Mouse (Mus musculus): ENCODE measurements around the gene Adamts16. TPM values are rescaled to one million over a fixed set of nuclear protein-coding genes. Genes with fewer than 3 reads are reported as not detected.
"Not testable (repeated sequence)": the region's sequence is repeated elsewhere in the genome, so short reads cannot be mapped to it uniquely, and the experiment has no call there.

The Adamts16 gene
- 1.8 and 2.3 TPM in 2 replicates for polyA plus RNA-seq (2014; fragmentation: Nextera tagmentation; extraction: Ambion mirVana)

- peaks cover 23% of the 10 kb centered on the region for H3K27me3 ChIP-seq (ENCODE audit: control insufficient read depth, insufficient read depth, low read length)
- ATAC-seq (ENCODE audit: insufficient read depth, low FRiP score, low TSS enrichment): 0 out of 2 replicates have a peak, but pooled peaks have one; percentile 27
- H3K27ac ChIP-seq (ENCODE audit: low read depth, low read length): no peak within 1 kb of the TSS
- no peaks in the 10 kb centered on the region for H3K9me3 ChIP-seq (ENCODE audit: control insufficient read depth, low read length)
- H3K36me3 ChIP-seq (ENCODE audit: control insufficient read depth, insufficient read depth, low read length): no peaks in the 10 kb centered on the region
- DNase-seq (ENCODE audit: low spot score): no peak
- peak within 1 kb of the TSS; percentile 54 for H3K4me2 ChIP-seq (ENCODE audit: low read depth)
- WGBS: 2% methylated on average over 18 of the region's 18 CpGs
- H3K9ac ChIP-seq (ENCODE audit: low read length): 0 out of 2 replicates have a peak within 1 kb of the TSS, but pooled peaks have one; percentile 36
- peak within 1 kb of the TSS; percentile 23 for H3K4me3 ChIP-seq (ENCODE audit: low read depth, low read length)
- 0 out of 2 replicates have a peak, but pooled peaks cover 2% of the 10 kb centered on the region for H3K4me1 ChIP-seq (ENCODE audit: control insufficient read depth, insufficient read depth, low read length)
Observed at GRCm38 (mm10) chr13:70841421-70841904, at the start of gene Adamts16. Adamts16 (minus strand) TSS chr13:70841811.

- Histone ChIP-seq H3K4me3 (ENCODE audit: low read depth, low read length) (no peak overlapping the region), H3K4me2 (ENCODE audit: low read depth) (no peak overlapping the region), H3K9ac (ENCODE audit: low read length) (no peak overlapping the region), H3K27me3 (ENCODE audit: control insufficient read depth, insufficient read depth, low read length) (no peaks in the 10 kb centered on the region), H3K27ac (ENCODE audit: low read depth, low read length) (no peak overlapping the region), H3K4me1 (ENCODE audit: control insufficient read depth, insufficient read depth, low read length) (no peaks in the 10 kb centered on the region), H3K9me3 (ENCODE audit: control insufficient read depth, low read length) (no peaks in the 10 kb centered on the region), H3K36me3 (ENCODE audit: control insufficient read depth, insufficient read depth, low read length) (no peaks in the 10 kb centered on the region)
- DNase-seq (ENCODE audit: low spot score) (no peak), ATAC-seq (ENCODE audit: insufficient read depth, low FRiP score, low TSS enrichment) (no peak)
- WGBS: 90% methylated on average over 1 of the region's 1 CpGs
Observed at GRCm38 (mm10) chr13:70887136-70887535, 45.5 kb upstream of the Adamts16 start.

GRCm38 (mm10) chr13:70885006-70885405, 43.4 kb upstream of the Adamts16 start:
- DNase-seq (ENCODE audit: low spot score) (no peak), ATAC-seq (ENCODE audit: insufficient read depth, low FRiP score, low TSS enrichment) (no peak)
- WGBS: 92% methylated on average over 2 of the region's 2 CpGs
- Histone ChIP-seq H3K4me3 (ENCODE audit: low read depth, low read length) (no peak overlapping the region), H3K27ac (ENCODE audit: low read depth, low read length) (no peak overlapping the region), H3K36me3 (ENCODE audit: control insufficient read depth, insufficient read depth, low read length) (no peaks in the 10 kb centered on the region), H3K27me3 (ENCODE audit: control insufficient read depth, insufficient read depth, low read length) (no peaks in the 10 kb centered on the region), H3K9ac (ENCODE audit: low read length) (no peak overlapping the region), H3K9me3 (ENCODE audit: control insufficient read depth, low read length) (no peaks in the 10 kb centered on the region), H3K4me1 (ENCODE audit: control insufficient read depth, insufficient read depth, low read length) (no peaks in the 10 kb centered on the region), H3K4me2 (ENCODE audit: low read depth) (no peak overlapping the region)

DNA sequence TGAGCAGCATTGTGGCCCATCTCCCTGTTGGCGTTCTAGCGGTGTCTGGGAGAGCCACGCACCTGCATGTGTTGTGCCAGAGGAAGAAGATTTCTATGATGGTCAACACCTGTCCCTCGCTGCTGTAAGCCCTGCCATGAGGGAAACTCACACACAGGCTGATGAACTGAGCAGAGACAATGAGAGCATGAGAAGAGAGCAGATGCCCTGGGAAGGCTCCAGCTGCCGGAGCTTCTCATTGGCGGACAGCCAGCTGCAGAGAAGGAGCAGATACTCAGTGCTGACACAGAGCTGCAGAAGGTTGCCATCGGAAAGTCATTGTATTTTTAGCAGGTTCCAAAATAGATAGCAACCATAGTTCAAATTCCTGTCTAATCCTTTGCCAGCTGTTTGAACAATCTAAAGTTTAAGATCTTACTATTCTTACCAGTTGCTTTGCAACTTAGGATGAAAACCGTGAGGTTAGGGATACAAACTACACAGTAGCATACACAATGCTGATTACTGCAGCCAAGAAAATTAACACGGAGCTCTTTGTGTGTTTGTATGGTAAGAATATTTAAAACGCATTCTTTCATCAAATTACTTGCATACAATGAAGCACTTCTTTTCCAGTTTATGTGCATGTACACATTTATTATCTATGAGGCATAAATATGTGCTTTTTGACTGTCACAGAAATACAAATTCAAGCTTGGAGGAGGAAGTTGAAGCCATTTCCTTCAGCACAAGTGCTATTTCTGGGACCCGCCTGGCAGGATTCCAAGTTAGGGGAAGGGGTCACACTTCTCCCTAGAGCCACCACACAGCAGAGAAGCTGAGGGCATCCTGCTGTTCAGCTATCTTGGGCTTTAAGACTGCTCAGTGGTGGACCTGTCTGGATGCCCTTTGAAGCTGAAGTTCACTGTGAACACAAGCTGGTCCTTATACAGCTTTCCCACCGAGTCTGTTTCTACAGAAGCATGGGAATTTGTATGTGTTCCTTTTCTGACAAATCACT, 42.6 kb upstream of the Adamts16 start:
- DNase-seq (ENCODE audit: low spot score): peak; percentile 21

DNA sequence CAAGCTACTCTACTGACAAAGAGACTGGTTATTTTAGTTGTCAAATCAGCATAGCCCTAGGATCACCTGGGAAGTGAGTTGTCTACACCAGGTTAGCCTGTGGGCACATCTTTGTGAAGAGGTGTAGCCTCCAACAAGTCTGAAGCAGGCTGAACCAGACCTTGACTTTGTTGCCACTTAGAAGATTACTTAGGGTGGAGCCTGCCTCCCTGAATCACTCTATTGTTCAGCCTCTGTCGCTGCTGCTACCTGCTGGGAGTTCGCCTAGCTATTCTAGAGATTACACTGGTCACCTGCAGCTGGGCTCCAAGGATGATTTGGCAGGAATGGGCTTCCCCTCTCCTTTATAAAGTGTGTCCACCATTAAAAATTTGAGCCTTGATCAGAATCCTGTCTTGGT, 38.4 kb upstream of the Adamts16 start:
- 41% methylated on average over 2 of the region's 2 CpGs for WGBS
- H3K4me1 ChIP-seq (ENCODE audit: control insufficient read depth, insufficient read depth, low read length); ATAC-seq (ENCODE audit: insufficient read depth, low FRiP score, low TSS enrichment); H3K27ac ChIP-seq (ENCODE audit: low read depth, low read length); H3K36me3 ChIP-seq (ENCODE audit: control insufficient read depth, insufficient read depth, low read length); H3K27me3 ChIP-seq (ENCODE audit: control insufficient read depth, insufficient read depth, low read length); H3K9ac ChIP-seq (ENCODE audit: low read length); H3K4me3 ChIP-seq (ENCODE audit: low read depth, low read length); H3K4me2 ChIP-seq (ENCODE audit: low read depth); H3K9me3 ChIP-seq (ENCODE audit: control insufficient read depth, low read length); DNase-seq (ENCODE audit: low spot score): not testable (repeated sequence)

More for the DNA sequence above, 42.6 kb upstream of the Adamts16 start:
- WGBS: 81% methylated on average over 12 of the region's 12 CpGs
- Histone ChIP-seq H3K4me3 (ENCODE audit: low read depth, low read length) (no peak overlapping the region), H3K4me1 (ENCODE audit: control insufficient read depth, insufficient read depth, low read length) (no peaks in the 10 kb centered on the region), H3K9me3 (ENCODE audit: control insufficient read depth, low read length) (no peaks in the 10 kb centered on the region), H3K9ac (ENCODE audit: low read length) (no peak overlapping the region), H3K27ac (ENCODE audit: low read depth, low read length) (no peak overlapping the region), H3K4me2 (ENCODE audit: low read depth) (no peak overlapping the region), H3K36me3 (ENCODE audit: control insufficient read depth, insufficient read depth, low read length) (no peaks in the 10 kb centered on the region), H3K27me3 (ENCODE audit: control insufficient read depth, insufficient read depth, low read length) (no peaks in the 10 kb centered on the region)
- ATAC-seq (ENCODE audit: insufficient read depth, low FRiP score, low TSS enrichment): no peak

GRCm38 (mm10) chr13:70877550-70877913, 35.9 kb upstream of the Adamts16 start:
- Histone ChIP-seq H3K27ac (ENCODE audit: low read depth, low read length) (no peak overlapping the region), H3K4me3 (ENCODE audit: low read depth, low read length) (no peak overlapping the region), H3K27me3 (ENCODE audit: control insufficient read depth, insufficient read depth, low read length) (no peaks in the 10 kb centered on the region), H3K4me2 (ENCODE audit: low read depth) (no peak overlapping the region), H3K4me1 (ENCODE audit: control insufficient read depth, insufficient read depth, low read length) (no peaks in the 10 kb centered on the region), H3K9me3 (ENCODE audit: control insufficient read depth, low read length) (no peaks in the 10 kb centered on the region), H3K9ac (ENCODE audit: low read length) (no peak overlapping the region), H3K36me3 (ENCODE audit: control insufficient read depth, insufficient read depth, low read length) (no peaks in the 10 kb centered on the region)
- no peak for DNase-seq (ENCODE audit: low spot score)
- ATAC-seq (ENCODE audit: insufficient read depth, low FRiP score, low TSS enrichment): no peak
- WGBS: 94% methylated on average over 1 of the region's 1 CpGs

GRCm38 (mm10) chr13:70876648-70877549, 35.3 kb upstream of the Adamts16 start:
- 81% methylated on average over 10 of the region's 10 CpGs for WGBS
- Histone ChIP-seq H3K9ac (ENCODE audit: low read length) (no peak overlapping the region), H3K9me3 (ENCODE audit: control insufficient read depth, low read length) (no peaks in the 10 kb centered on the region), H3K4me3 (ENCODE audit: low read depth, low read length) (no peak overlapping the region), H3K36me3 (ENCODE audit: control insufficient read depth, insufficient read depth, low read length) (no peaks in the 10 kb centered on the region), H3K27me3 (ENCODE audit: control insufficient read depth, insufficient read depth, low read length) (no peaks in the 10 kb centered on the region), H3K4me1 (ENCODE audit: control insufficient read depth, insufficient read depth, low read length) (no peaks in the 10 kb centered on the region), H3K4me2 (ENCODE audit: low read depth) (no peak overlapping the region), H3K27ac (ENCODE audit: low read depth, low read length) (no peak overlapping the region)
- ATAC-seq (ENCODE audit: insufficient read depth, low FRiP score, low TSS enrichment) (no peak), DNase-seq (ENCODE audit: low spot score) (no peak)

DNA sequence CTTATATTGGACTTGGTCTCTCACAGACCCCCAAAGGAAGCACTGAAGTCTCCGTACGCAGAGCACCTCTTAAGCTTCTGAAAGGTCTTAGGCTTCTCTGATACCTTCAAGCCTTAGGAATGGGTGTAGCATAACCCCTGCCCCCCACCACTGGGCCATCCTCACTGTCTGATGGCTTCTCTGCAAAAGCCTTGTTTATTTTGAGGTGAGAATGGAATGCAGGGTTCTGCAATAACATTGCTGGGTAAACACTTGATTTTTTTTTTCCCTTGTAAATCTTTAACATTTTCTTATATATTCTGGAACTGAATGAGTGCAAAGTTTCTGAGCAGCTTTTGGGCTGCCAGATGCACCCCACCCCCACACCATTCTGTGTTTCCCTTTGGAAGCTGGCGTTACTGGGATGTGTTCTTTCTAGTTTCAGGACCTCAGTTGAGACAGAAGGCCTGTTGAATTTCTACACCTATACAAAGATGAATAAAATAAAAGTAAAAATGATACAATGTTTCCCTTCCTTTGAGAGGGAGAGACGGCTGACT, 33.9 kb upstream of the Adamts16 start:
- Histone ChIP-seq H3K27ac (ENCODE audit: low read depth, low read length) (no peak overlapping the region), H3K4me3 (ENCODE audit: low read depth, low read length) (no peak overlapping the region), H3K4me1 (ENCODE audit: control insufficient read depth, insufficient read depth, low read length) (no peaks in the 10 kb centered on the region), H3K27me3 (ENCODE audit: control insufficient read depth, insufficient read depth, low read length) (no peaks in the 10 kb centered on the region), H3K4me2 (ENCODE audit: low read depth) (no peak overlapping the region), H3K9ac (ENCODE audit: low read length) (no peak overlapping the region), H3K9me3 (ENCODE audit: control insufficient read depth, low read length) (no peaks in the 10 kb centered on the region), H3K36me3 (ENCODE audit: control insufficient read depth, insufficient read depth, low read length) (no peaks in the 10 kb centered on the region)
- 84% methylated on average over 4 of the region's 4 CpGs for WGBS
- ATAC-seq (ENCODE audit: insufficient read depth, low FRiP score, low TSS enrichment) (no peak), DNase-seq (ENCODE audit: low spot score) (no peak)
